Mouse (Mus musculus) left cerebral cortex, adult 6 months (tissue): Measurements from ENCODE around the gene Rab5b. TPM values are rescaled to one million over a fixed set of nuclear protein-coding genes. Genes with fewer than 3 reads are reported as not detected.

Experiments
- long read RNA-seq, 2 experiments: library from polyadenylated mRNA; unstranded; transcript quantifications; one replicate each; pipeline ENCODE4 v2.0.0; 2019 to 2020
- polyA plus RNA-seq: library from polyadenylated mRNA; unstranded; fragments of <200 nt; fragmentation: Nextera tagmentation; gene quantifications from 2 replicates; pipeline ENCODE4 v1.2.3, GENCODE M21; 2021

Gene Rab5b
- polyA plus RNA-seq: 45.1 and 76.1 TPM in 2 replicates
- long read RNA-seq, experiment 1, transcript Rab5b-202 (4 exons, 1,629 nt): minor isoform, 9 of 495 reads
- long read RNA-seq, experiment 1, transcript Rab5b-201 (6 exons, 3,180 nt): major isoform, 303 of 495 reads
- long read RNA-seq, experiment 1, partial matches to known transcripts: 14 of 495 reads
- long read RNA-seq, experiment 1, other reads (novel, unspliced or antisense): 169 of 495 reads
- long read RNA-seq, experiment 2, transcript Rab5b-201 (6 exons, 3,180 nt): major isoform, 8 of 48 reads
- long read RNA-seq, experiment 2, partial matches to known transcripts: 0 of 48 reads
- long read RNA-seq, experiment 2, other reads (novel, unspliced or antisense): 38 of 48 reads

DNA sequence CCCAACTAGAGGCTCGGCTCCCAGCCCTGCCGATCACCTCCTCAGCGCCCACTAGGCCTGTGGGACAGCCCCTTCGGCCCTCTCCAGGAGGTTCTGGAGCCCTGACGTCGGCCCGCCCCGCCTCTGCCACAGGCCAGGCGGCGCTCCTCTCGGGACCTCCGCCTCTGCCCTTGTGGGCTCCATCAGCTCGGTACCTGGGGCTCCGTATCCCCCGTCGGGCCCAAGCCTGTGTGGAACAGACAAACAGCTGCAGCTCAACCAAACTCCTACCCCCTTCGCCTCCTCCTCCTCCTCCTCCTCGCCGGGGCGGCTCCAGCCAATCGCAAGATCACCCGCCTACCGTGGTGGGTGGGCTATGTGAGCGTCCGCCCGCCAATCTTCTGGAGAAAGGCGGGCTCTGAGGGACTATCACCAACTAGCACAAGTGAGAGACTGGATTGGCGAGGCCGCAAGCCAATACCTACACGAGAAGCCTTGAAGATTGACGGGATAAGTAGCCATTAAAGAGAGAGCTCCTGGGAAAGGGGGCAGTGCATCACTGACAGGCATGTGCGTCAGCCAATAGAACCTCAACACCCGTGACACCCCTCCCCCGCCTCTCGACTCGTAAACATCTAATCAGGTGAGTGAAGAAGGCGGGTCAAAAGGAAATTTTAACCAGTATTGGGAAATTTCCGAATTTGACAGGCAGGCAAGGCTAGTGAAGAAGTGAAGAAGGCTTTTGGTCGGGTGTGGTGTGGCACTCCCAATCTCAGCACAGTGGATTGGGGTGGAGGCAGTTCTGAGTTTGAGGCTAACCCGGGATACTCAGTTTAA is at the start of gene Rab5b:
Gene Rab5b (minus strand): TSS at position 273 of the 816 bp plus-strand sequence.

GRCm38 (mm10) chr10:128744680-128745601 is 48.9 kb upstream of the Rab5b start, which contains the start of gene Dgka:
Gene Dgka, minus strand, starts transcription at chr10:128744855.

GRCm38 (mm10) chr10:128704491-128705316 is 8.6 kb upstream of the Rab5b start, which contains the start of gene Cdk2:
Gene Cdk2, minus strand, starts transcription at chr10:128705031.

DNA sequence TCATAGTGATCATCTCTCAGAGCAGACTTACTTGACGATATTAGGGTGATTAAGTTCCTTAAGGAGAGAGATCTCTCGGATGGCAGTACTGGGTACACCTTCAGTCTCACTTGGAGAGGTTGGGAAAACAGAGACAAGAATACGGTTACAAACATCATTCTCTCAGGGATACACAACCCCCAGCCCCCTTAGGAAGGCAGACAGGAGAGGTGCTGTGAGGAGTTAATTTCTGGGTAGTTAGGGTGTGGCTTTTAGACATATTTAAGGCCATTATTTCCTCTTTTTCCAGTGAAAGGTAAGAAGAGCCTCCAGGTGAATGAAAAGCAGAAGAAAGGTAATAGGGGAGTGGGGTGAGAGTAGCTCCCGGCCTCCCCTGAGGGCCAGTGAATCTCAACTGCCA is 7.8 kb upstream of the Rab5b start, which contains the start of gene Pmel:
Gene Pmel (plus strand): TSS at position 301 of the 400 bp plus-strand sequence.

DNA sequence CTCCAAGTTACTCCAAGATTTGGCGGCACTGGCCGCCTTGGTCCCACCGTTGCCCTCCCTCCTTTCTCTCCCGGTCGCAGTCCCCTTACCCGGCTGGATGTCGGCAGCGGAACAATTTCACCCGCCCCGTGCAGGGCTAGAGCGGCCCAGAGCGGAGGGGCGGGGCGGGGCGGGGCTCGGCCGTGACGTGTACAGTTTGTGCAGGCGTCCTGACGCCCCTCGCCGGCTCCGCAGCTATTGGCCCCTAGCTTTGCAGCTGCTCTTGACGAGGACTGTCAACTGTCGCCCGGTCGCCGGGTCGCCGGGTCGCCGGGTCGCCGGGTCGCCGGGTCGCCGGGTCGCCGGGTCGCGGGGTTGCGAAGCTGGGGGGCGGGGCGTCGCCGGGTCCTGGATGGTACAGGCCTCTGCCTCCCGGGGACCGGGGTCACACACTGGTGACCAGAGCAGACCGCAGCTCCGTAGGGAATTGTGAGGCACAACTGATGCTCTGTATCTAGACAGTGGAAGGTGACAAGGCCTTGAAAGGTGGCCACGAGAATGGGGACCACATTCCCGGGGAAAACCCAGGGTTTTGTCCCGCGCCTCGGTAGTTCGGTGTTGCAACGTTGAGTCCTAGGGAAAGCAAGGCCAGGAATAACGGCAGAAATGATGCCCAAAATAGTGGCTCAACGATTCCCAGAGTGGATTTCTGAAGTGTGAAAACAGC is 22.1 kb downstream of the Rab5b start, which contains the start of gene Suox:
Gene Suox (minus strand): TSS at position 311 of the 706 bp plus-strand sequence.

GRCm38 (mm10) chr10:128645111-128646011 is 50.7 kb downstream of the Rab5b start, which contains the start of gene Ikzf4:
Gene Ikzf4, minus strand, starts transcription at chr10:128645991.

Other genes with a start within 250 kb of the Rab5b start
- gene Smarcc2, start 237.0 kb downstream of the Rab5b start, polyA plus RNA-seq: 61.2 and 108 TPM in 2 replicates
- gene Myl6, start 202.1 kb downstream of the Rab5b start, polyA plus RNA-seq: 1,011 and 1,043 TPM in 2 replicates
- 2.5 and 5.2 TPM in 2 replicates for gene Myl6b, start 197.6 kb downstream of the Rab5b start, polyA plus RNA-seq
- 2.4 and 3.7 TPM in 2 replicates for gene Esyt1, start 170.4 kb downstream of the Rab5b start, polyA plus RNA-seq
- gene Zc3h10, start 148.5 kb downstream of the Rab5b start, polyA plus RNA-seq: 6.2 and 7.6 TPM in 2 replicates
- 7,009 and 7,293 TPM in 2 replicates for gene Rpl41, start 147.0 kb downstream of the Rab5b start, polyA plus RNA-seq
- gene Pa2g4, start 130.3 kb downstream of the Rab5b start, polyA plus RNA-seq: 45.7 and 60.1 TPM in 2 replicates
- 1.4 and 1.7 TPM in 2 replicates for gene Erbb3, start 106.6 kb downstream of the Rab5b start, polyA plus RNA-seq
- 1,144 and 1,161 TPM in 2 replicates for gene Rps26, start 69.5 kb downstream of the Rab5b start, polyA plus RNA-seq
- gene Ikzf4, start 50.3 kb downstream of the Rab5b start, polyA plus RNA-seq: 3.2 and 6.0 TPM in 2 replicates
- 7.3 and 7.4 TPM in 2 replicates for gene Suox, start 22.2 kb downstream of the Rab5b start, polyA plus RNA-seq
- 0.31 and 0.96 TPM in 2 replicates for gene Pmel, start 7.9 kb upstream of the Rab5b start, polyA plus RNA-seq
- gene Cdk2, start 8.8 kb upstream of the Rab5b start, polyA plus RNA-seq: 1.3 TPM in 2 replicates
- 4.4 and 4.6 TPM in 2 replicates for gene Dgka, start 48.6 kb upstream of the Rab5b start, polyA plus RNA-seq
- 6.4 and 11.2 TPM in 2 replicates for gene Pym1, start 51.6 kb upstream of the Rab5b start, polyA plus RNA-seq
- 0.12 and 0.13 TPM in 2 replicates for gene Mmp19, start 94.6 kb upstream of the Rab5b start, polyA plus RNA-seq
- gene Dnajc14, start 107.8 kb upstream of the Rab5b start, polyA plus RNA-seq: 16.9 and 25.3 TPM in 2 replicates
- gene Tmem198b, start 108.1 kb upstream of the Rab5b start, polyA plus RNA-seq: 3.4 and 3.7 TPM in 2 replicates
- 113 and 124 TPM in 2 replicates for gene Sarnp, start 121.1 kb upstream of the Rab5b start, polyA plus RNA-seq
- 21.7 and 22.4 TPM in 2 replicates for gene Ormdl2, start 125.4 kb upstream of the Rab5b start, polyA plus RNA-seq
- 2.9 and 4.7 TPM in 2 replicates for gene Gdf11, start 195.5 kb upstream of the Rab5b start, polyA plus RNA-seq
- gene Cd63, start 204.7 kb upstream of the Rab5b start, polyA plus RNA-seq: 156 and 164 TPM in 2 replicates
- gene Rdh5, start 226.6 kb upstream of the Rab5b start, polyA plus RNA-seq: 7.4 and 8.4 TPM in 2 replicates
- gene Bloc1s1, start 227.8 kb upstream of the Rab5b start, polyA plus RNA-seq: 336 and 357 TPM in 2 replicates
- 2.2 and 2.5 TPM in 2 replicates for gene Itga7, start 237.6 kb upstream of the Rab5b start, polyA plus RNA-seq